Mouse (Mus musculus) liver, embryonic 14.5 days (tissue): ENCODE results near the gene Orc1. TPM values are rescaled to one million over a fixed set of nuclear protein-coding genes. Genes with fewer than 3 reads are reported as not detected.
A peak's percentile ranks its signal among the peaks of the same experiment; 100 is the strongest.

Experiments used
- ATAC-seq: fragments of 200-750 bp; cut with Nextera tagmentation; 2 replicates; pipeline ENCODE4 v1.8.0; 2017; ENCODE audit warnings: moderate number of reproducible peaks, mild to moderate bottlenecking, moderate library complexity; ENCODE audit not compliant: insufficient read depth
- DNase-seq, 3 experiments: peaks; one replicate each; pipeline ENCODE4 v3.0.0-alpha.2; 2012 to 2013; ENCODE audit warnings: low read depth in 3 of 3, low spot score in 3 of 3
- H3K27ac ChIP-seq: fragments of 300-500 bp; sonication (generic); 2 replicates; pipeline ENCODE4 v1.5.1; 2014; ENCODE audit warnings: moderate library complexity, mild to moderate bottlenecking, control low read depth, inconsistent platforms
- H3K27me3 ChIP-seq: fragments of 300-500 bp; sonication (generic); 2 replicates; pipeline ENCODE4 v1.6.1; 2014; ENCODE audit warnings: mild to moderate bottlenecking, low read length, moderate library complexity; ENCODE audit not compliant: control insufficient read depth, insufficient read depth
- H3K36me3 ChIP-seq: fragments of 300-500 bp; sonication (generic); replicated peaks from 2 replicates; pipeline ENCODE4 v1.6.1; 2014; ENCODE audit warnings: low read depth; ENCODE audit not compliant: control insufficient read depth, insufficient read depth
- H3K4me1 ChIP-seq, 2 experiments: fragments of 200-500 bp in 1 of 2; fragments of 300-500 bp in 1 of 2; sonication (generic) in 1 of 2; replicated peaks; 2 replicates each; pipeline ENCODE4 v1.6.1; 2012 to 2014; ENCODE audit warnings: antibody characterized with exemption in 1 of 2, inconsistent platforms in 1 of 2, low read length in 1 of 2; ENCODE audit not compliant: control insufficient read depth in 2 of 2, insufficient read depth in 2 of 2
- H3K4me2 ChIP-seq: fragments of 300-500 bp; sonication (generic); 2 replicates; pipeline ENCODE4 v1.6.1; 2014; ENCODE audit warnings: low read depth, mild to moderate bottlenecking, control low read depth, moderate library complexity
- H3K4me3 ChIP-seq, 2 experiments: fragments of 200-500 bp in 1 of 2; fragments of 300-500 bp in 1 of 2; sonication (generic) in 1 of 2; 2 replicates each; pipeline ENCODE4 v1.5.1; 2012 to 2014; ENCODE audit warnings: low read depth in 2 of 2, low read length in 2 of 2, mild to moderate bottlenecking in 2 of 2, control low read depth in 1 of 2, inconsistent platforms in 1 of 2, moderate library complexity in 1 of 2; ENCODE audit not compliant: insufficient read depth in 1 of 2
- H3K9ac ChIP-seq: fragments of 300-500 bp; sonication (generic); replicated peaks from 2 replicates; pipeline ENCODE4 v1.6.1; 2014; ENCODE audit warnings: mild to moderate bottlenecking, control low read depth, moderate library complexity
- H3K9me3 ChIP-seq: fragments of 300-500 bp; sonication (generic); 2 replicates; pipeline ENCODE4 v1.6.1; 2016; ENCODE audit warnings: low read length, mixed read lengths; ENCODE audit not compliant: control insufficient read depth
- CTCF ChIP-seq: IDR thresholded peaks from 2 replicates; pipeline ENCODE4 v1.5.1; 2016; ENCODE audit warnings: antibody characterized with exemption, low read depth, control low read depth
- EP300 ChIP-seq: IDR thresholded peaks from 2 replicates; pipeline ENCODE4 v1.6.1; 2016; ENCODE audit warnings: antibody characterized with exemption, low read depth
- WGBS: fragments of 180-500 bp; shearing (Covaris S2); extraction: QIAGEN DNeasy Blood & Tissue Kit; methylation state at CpG from one replicate; pipeline ENCODE4 v1.1.7; 2014; ENCODE audit not compliant: insufficient replicate concordance; 5-methylcytosine and 5-hydroxymethylcytosine counted together
- polyA plus RNA-seq, 2 experiments: library from polyadenylated mRNA; depleted of rRNA in 1 of 2; stranded (reverse) in 1 of 2; unstranded in 1 of 2; fragments of >200 nt; fragmentation: Nextera tagmentation in 1 of 2; extraction: Ambion mirVana in 1 of 2; gene quantifications; 2 replicates each; pipeline versions ENCODE4 v1.2.1 to v1.2.3; 2012 to 2014

Gene Orc1
- polyA plus RNA-seq, 2 experiments: 11.2 to 19.5 TPM

DNA sequence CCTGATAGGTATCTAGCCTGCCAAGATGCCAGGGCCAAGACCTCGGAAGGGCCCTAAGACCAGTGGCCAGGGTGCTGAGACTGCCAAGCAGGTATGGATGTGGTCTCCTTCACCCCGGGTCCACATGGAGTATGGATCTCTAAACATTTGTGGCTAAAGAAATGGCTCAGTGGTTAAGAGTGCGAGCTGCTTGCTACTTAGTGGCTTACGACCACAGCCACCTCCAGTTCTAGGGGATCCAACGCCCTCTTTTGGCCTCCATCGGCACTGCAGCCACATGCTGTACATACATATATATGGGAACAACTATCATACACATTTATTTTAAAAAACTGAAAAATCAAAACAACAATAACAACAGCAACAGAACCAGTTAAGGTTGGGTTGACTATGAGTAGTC is 42.3 kb downstream of the Orc1 start:
- H3K4me3 ChIP-seq: no peak overlapping the region
- no peaks in the 10 kb centered on the region for H3K9me3 ChIP-seq
- ATAC-seq (no peak), DNase-seq (no peak)
- H3K9ac ChIP-seq: no peak overlapping the region
- peaks cover 8% of the 10 kb centered on the region for H3K36me3 ChIP-seq
- H3K27me3 ChIP-seq: no peaks in the 10 kb centered on the region
- 83% methylated on average over 6 of the region's 6 CpGs for WGBS
- no peak overlapping the region for H3K27ac ChIP-seq
- H3K4me1 ChIP-seq: peaks cover 5 to 9% of the 10 kb centered on the region in 2 experiments; a peak in 3 of 4 replicates
- TF ChIP-seq CTCF (peak; percentile 55), EP300 (no peak)
- H3K4me2 ChIP-seq: no peak overlapping the region

DNA sequence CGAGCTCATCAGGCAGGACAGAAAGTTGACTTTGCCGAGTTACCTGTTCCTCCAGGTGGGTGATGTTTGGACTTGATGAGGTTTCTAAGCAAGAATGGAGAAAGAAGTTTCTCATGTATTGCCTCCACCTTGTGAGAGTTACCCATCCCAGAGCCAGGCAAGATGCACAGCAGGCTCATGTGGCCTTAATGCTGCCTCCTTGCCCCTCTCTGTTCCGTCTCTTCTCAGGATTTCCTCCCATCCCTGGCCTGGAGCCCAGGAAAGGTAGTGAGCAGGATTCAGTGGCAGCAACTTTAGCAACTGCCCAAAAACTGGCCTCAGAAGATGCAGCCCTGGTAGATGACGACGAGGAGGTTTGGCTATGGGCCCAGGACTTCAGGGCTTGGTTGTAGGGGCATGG is 47.8 kb downstream of the Orc1 start:
- no peak overlapping the region for H3K27ac ChIP-seq
- no peaks in the 10 kb centered on the region for H3K27me3 ChIP-seq
- TF ChIP-seq EP300 (no peak), CTCF (no peak)
- peaks cover 18% of the 10 kb centered on the region for H3K36me3 ChIP-seq
- WGBS: 74% methylated on average over 5 of the region's 5 CpGs
- DNase-seq: no peak
- no peak for ATAC-seq
- no peak overlapping the region for H3K4me2 ChIP-seq
- no peak overlapping the region for H3K9ac ChIP-seq
- no peaks in the 10 kb centered on the region for H3K9me3 ChIP-seq
- H3K4me3 ChIP-seq: no peak overlapping the region
- H3K4me1 ChIP-seq: no peaks in the 10 kb centered on the region

DNA sequence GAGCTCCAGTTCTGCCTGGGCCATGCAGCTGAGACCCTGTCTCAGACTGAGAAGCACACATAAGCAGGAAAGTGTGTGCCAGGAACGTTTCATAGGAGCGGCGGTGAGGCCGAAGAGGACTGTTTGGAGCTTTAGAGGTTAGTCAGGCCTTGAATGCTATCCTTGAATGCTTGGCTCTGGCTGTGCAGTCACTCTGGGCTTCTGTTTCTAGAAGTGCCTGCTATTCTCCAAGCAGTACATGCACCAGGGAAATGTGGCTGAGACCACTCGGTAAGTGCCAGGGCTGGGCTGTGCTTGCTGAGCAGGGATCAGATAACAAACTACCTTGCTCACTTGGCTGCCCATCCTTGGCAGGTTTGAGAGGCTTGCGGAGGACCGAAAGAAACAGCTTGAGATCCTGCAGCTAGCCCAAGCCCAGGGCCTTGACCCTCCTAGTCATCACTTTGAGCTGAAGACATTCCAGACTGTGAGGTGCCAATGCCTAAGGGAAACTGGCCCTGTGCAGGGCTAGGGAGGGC is 50.2 kb downstream of the Orc1 start:
- DNase-seq (no peak), ATAC-seq (no peak)
- Histone ChIP-seq H3K4me3 (no peak overlapping the region), H3K9me3 (no peaks in the 10 kb centered on the region), H3K4me1 (no peaks in the 10 kb centered on the region), H3K36me3 (peaks cover 18% of the 10 kb centered on the region), H3K9ac (no peak overlapping the region), H3K4me2 (no peak overlapping the region), H3K27ac (no peak overlapping the region), H3K27me3 (no peaks in the 10 kb centered on the region)
- TF ChIP-seq CTCF (no peak), EP300 (no peak)
- WGBS: 88% methylated on average over 7 of the region's 7 CpGs

DNA sequence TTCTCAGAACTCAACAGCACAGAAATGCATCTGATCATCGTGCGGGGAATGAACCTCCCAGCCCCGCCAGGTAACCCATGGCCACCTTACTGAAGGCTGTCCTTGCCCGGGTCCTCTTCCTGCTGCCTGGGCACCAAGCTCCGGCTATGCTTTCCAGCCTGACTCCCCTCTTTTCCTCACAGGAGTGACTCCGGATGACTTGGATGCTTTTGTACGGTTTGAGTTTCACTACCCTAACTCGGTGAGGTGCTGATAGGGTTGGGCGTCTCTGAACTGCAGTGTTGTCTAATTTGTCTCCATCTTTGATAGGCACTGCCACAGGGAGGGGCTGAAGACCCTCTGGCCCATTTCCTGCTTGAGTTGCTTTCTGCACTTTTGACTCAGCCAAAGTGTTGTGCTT is 50.9 kb downstream of the Orc1 start:
- Histone ChIP-seq H3K4me3 (no peak overlapping the region), H3K27me3 (no peaks in the 10 kb centered on the region), H3K27ac (no peak overlapping the region), H3K4me1 (no peaks in the 10 kb centered on the region), H3K36me3 (peaks cover 18% of the 10 kb centered on the region), H3K9me3 (no peaks in the 10 kb centered on the region), H3K4me2 (no peak overlapping the region), H3K9ac (no peak overlapping the region)
- DNase-seq (no peak), ATAC-seq (no peak)
- WGBS: 80% methylated on average over 9 of the region's 9 CpGs
- TF ChIP-seq EP300: no peak
- TF ChIP-seq CTCF: no peak

DNA sequence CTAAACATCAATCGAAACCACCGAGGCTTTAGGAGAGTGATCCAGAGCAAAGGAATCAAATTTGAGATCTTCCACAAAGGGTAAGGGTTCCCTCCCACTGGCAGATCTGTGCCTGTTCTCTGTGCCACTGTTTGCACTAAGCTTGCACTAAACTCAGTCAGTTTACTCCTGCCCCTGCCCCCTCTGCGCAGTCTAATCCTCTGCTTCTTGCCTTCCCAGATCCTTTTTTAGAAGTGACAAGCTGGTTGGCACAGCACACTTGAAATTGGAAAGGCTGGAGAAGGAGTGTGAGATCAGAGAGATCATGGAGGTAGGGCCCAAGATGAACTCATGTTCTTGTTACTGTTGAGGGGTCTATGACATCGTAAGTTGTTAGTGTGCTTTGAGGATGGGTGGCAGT is 52.4 kb downstream of the Orc1 start:
- DNase-seq: no peak

More for the DNA sequence above, 52.4 kb downstream of the Orc1 start:
- Histone ChIP-seq H3K4me2 (no peak overlapping the region), H3K27me3 (no peaks in the 10 kb centered on the region), H3K9ac (no peak overlapping the region), H3K4me1 (no peaks in the 10 kb centered on the region), H3K4me3 (no peak overlapping the region), H3K27ac (no peak overlapping the region), H3K36me3 (peaks cover 10% of the 10 kb centered on the region; the same call in 1 of the 2 replicates), H3K9me3 (no peaks in the 10 kb centered on the region)
- no peak for ATAC-seq
- TF ChIP-seq EP300 (no peak), CTCF (no peak)
- 75% methylated on average over 4 of the region's 4 CpGs for WGBS
